Mouse (Mus musculus): ENCODE measurements around the gene Dedd. TPM values are rescaled to one million over a fixed set of nuclear protein-coding genes. Genes with fewer than 3 reads are reported as not detected.
"Not testable (repeated sequence)": the region's sequence is repeated elsewhere in the genome, so short reads cannot be mapped to it uniquely, and the experiment has no call there.

The Dedd gene
- polyA plus RNA-seq, 1 experiment from 2014 or later, result 52.9 TPM

- Histone ChIP-seq H3K27me3 (replicated peaks) (no peaks in the 10 kb centered on the region), H3K4me1 (peaks cover 28% of the 10 kb centered on the region)
- peak; percentile 96 for ATAC-seq (replicated peaks)
Measured at GRCm38 (mm10) chr1:171287136-171288081, 41.5 kb upstream of the Dedd start, which contains the start of gene Usp21. Gene Usp21 (minus strand): TSS chr1:171287991.

GRCm38 (mm10) chr1:171288328-171288727 lies 40.6 kb upstream of the Dedd start:
- Histone ChIP-seq H3K27ac (peak overlapping the region; percentile 97), H3K9ac (peak overlapping the region; percentile 25; the same call in 1 of the 2 replicates), H3K4me1 (peaks cover 31% of the 10 kb centered on the region), H3K4me3 (peak overlapping the region; percentile 93; the same call in 1 of the 2 replicates), H3K9me3 (no peaks in the 10 kb centered on the region), H3K36me3 (replicated peaks) (peaks cover 26% of the 10 kb centered on the region; the same call in 1 of the 2 replicates), H3K27me3 (replicated peaks) (no peaks in the 10 kb centered on the region), H3K4me2 (peak overlapping the region; percentile 39)
- WGBS, result 69% methylated on average over 4 of the region's 4 CpGs
- no peak for ATAC-seq (replicated peaks)

More at GRCm38 (mm10) chr1:171287136-171288081, 41.5 kb upstream of the Dedd start, which contains the start of gene Usp21:
- H3K36me3 ChIP-seq (replicated peaks), result peaks cover 33% of the 10 kb centered on the region; the same call in 1 of the 2 replicates
- H3K27ac ChIP-seq, result peak within 1 kb of the TSS; percentile 97
- WGBS, result under 1% methylated on average over 49 of the region's 49 CpGs
- no peaks in the 10 kb centered on the region for H3K9me3 ChIP-seq
- H3K4me3 ChIP-seq, result peak within 1 kb of the TSS; percentile 93
- H3K9ac ChIP-seq, result peak within 1 kb of the TSS; percentile 98
- H3K4me2 ChIP-seq, result peak within 1 kb of the TSS; percentile 62

DNA sequence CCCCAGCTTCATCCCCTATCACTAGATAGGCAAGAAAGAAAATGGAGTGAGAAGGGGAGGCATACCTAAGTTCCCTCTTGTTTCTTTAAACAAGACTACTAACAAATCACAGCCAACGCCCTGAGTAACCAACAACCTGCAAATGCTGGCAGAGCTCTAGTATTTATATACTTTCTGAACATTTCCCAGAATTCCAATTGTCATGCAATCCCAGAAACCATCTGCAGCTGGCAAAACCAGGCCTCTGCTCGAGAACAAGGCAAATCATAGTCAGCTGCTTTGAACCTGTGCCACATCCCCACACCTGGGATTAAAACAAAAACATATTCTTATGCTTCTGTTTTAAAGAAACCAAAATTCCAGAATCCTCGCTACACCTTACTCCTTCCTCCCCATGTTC lies 35.6 kb upstream of the Dedd start:
- Histone ChIP-seq H3K9ac (peak overlapping the region; percentile 90; the same call in 1 of the 2 replicates), H3K4me3 (peak overlapping the region; percentile 83; the same call in 1 of the 2 replicates), H3K27me3 (replicated peaks) (peaks cover 7% of the 10 kb centered on the region; the same call in 1 of the 2 replicates)

DNA sequence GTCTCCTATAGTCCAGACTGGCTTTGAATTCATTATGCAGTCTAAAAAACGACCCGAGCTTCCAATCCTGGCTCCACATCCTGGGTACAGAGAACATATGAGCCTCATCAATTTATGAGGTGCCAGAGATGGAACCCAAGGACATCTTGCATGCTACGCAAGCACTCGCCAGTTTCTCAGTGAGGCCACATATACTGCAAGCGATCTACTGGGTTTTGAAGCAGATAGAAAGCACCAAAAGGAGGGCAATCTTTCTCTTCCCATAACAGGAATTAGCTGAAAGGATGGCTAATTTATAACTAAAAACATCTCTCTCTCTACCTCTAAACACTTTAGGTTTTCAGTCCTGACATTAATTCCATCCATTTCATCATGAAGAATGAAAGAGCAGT lies 35.0 kb upstream of the Dedd start:
- peaks cover 12% of the 10 kb centered on the region for H3K27me3 ChIP-seq (replicated peaks)
- H3K4me3 ChIP-seq, result peak overlapping the region; percentile 83
- peak overlapping the region; percentile 90 for H3K9ac ChIP-seq
- 42% methylated on average over 5 of the region's 5 CpGs for WGBS
- H3K36me3 ChIP-seq (replicated peaks), result peaks cover 3% of the 10 kb centered on the region; the same call in 1 of the 2 replicates
- H3K27ac ChIP-seq, result peak overlapping the region; percentile 93
- H3K4me2 ChIP-seq, result peak overlapping the region; percentile 80
- peaks cover 15% of the 10 kb centered on the region for H3K4me1 ChIP-seq
- ATAC-seq (replicated peaks), result no peak; the same call in 1 of the 2 replicates
- H3K9me3 ChIP-seq, result no peaks in the 10 kb centered on the region

More for the DNA sequence above, 35.6 kb upstream of the Dedd start:
- H3K9me3 ChIP-seq, result no peaks in the 10 kb centered on the region
- peaks cover 20% of the 10 kb centered on the region for H3K4me1 ChIP-seq
- H3K27ac ChIP-seq, result peak overlapping the region; percentile 93; the same call in 1 of the 2 replicates
- no peak for ATAC-seq (replicated peaks)
- H3K36me3 ChIP-seq (replicated peaks), result peaks cover 3% of the 10 kb centered on the region; the same call in 1 of the 2 replicates
- WGBS, result 90% methylated on average over 3 of the region's 3 CpGs
- peak overlapping the region; percentile 80 for H3K4me2 ChIP-seq

GRCm38 (mm10) chr1:171294298-171295062 lies 34.5 kb upstream of the Dedd start, which contains the start of gene Ufc1:
Gene Ufc1 (minus strand): TSS chr1:171295024.
- peak within 1 kb of the TSS; percentile 93 for H3K27ac ChIP-seq
- H3K4me2 ChIP-seq, result peak within 1 kb of the TSS; percentile 80
- H3K9me3 ChIP-seq, result no peaks in the 10 kb centered on the region
- no peaks in the 10 kb centered on the region; the same call in 1 of the 2 replicates for H3K36me3 ChIP-seq (replicated peaks)
- H3K4me1 ChIP-seq, result peaks cover 15% of the 10 kb centered on the region
- peak within 1 kb of the TSS; percentile 83 for H3K4me3 ChIP-seq
- peaks cover 14% of the 10 kb centered on the region for H3K27me3 ChIP-seq (replicated peaks)
- peak; percentile 89 for ATAC-seq (replicated peaks)
- peak within 1 kb of the TSS; percentile 90 for H3K9ac ChIP-seq
- WGBS, result under 1% methylated on average over 42 of the region's 42 CpGs

- Histone ChIP-seq H3K27ac (peak overlapping the region; percentile 93), H3K27me3 (replicated peaks) (peaks cover 14% of the 10 kb centered on the region), H3K9ac (peak overlapping the region; percentile 90), H3K4me3 (peak overlapping the region; percentile 83), H3K4me1 (peaks cover 15% of the 10 kb centered on the region), H3K36me3 (replicated peaks) (no peaks in the 10 kb centered on the region), H3K9me3 (no peaks in the 10 kb centered on the region), H3K4me2 (peak overlapping the region; percentile 80)
- peak; percentile 55; the same call in 1 of the 2 replicates for ATAC-seq (replicated peaks)
- 14% methylated on average over 3 of the region's 3 CpGs for WGBS
Measured at GRCm38 (mm10) chr1:171295063-171295402, 33.9 kb upstream of the Dedd start.

- Histone ChIP-seq H3K4me2 (no peak overlapping the region), H3K36me3 (replicated peaks) (no peaks in the 10 kb centered on the region), H3K4me1 (peaks cover 13% of the 10 kb centered on the region), H3K9ac (no peak overlapping the region), H3K4me3 (no peak overlapping the region), H3K9me3 (no peaks in the 10 kb centered on the region), H3K27me3 (replicated peaks) (peaks cover 14% of the 10 kb centered on the region), H3K27ac (no peak overlapping the region)
- WGBS, result 76% methylated on average over 3 of the region's 3 CpGs
- no peak for ATAC-seq (replicated peaks)
Measured at GRCm38 (mm10) chr1:171298226-171298625, 30.7 kb upstream of the Dedd start.

DNA sequence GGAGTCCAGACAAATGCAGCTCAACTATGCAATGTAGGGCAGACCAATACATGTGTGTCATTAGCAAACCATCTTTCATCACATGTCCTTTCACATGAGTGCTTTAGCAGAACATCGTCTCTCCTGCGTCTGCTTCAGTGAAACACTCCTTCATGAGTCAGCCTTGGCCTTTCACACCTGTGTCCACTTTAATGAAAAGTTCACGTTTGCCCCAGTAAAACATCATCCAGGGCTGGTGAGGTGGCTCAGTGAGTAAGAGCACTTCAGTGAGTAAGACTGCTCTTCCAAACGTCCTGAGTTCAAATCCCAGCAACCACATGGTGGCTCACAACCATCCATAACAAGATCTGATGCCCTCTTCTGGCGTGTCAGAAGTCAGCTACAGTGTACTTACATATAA lies 22.8 kb upstream of the Dedd start:
- not testable (repeated sequence) for H3K4me3 ChIP-seq; H3K36me3 ChIP-seq (replicated peaks); ATAC-seq (replicated peaks); H3K27ac ChIP-seq; H3K9ac ChIP-seq; H3K27me3 ChIP-seq (replicated peaks); H3K9me3 ChIP-seq; H3K4me1 ChIP-seq; H3K4me2 ChIP-seq
- WGBS, result 74% methylated on average over 5 of the region's 5 CpGs

DNA sequence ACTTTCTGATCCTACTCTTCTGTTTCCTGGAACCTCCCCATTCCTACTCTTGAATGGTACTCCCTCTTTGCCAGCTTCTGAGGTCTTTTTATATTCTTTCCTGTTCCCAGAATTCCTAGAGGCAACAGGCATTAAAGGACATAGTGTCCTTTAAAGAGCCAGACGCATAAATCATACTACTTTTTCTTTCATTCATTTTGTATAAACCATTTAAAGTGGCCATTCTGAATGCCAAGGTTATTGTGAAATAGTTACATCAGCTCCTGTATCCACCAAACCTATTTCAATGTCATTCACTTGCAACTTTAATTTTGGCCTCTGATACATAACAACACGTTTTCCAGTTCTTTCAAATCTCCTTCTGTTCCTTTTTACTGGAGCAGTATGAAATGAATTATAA lies 19.6 kb upstream of the Dedd start:
- Histone ChIP-seq H3K27ac (no peak overlapping the region), H3K9me3 (no peaks in the 10 kb centered on the region), H3K27me3 (replicated peaks) (no peaks in the 10 kb centered on the region), H3K4me3 (no peak overlapping the region), H3K4me2 (no peak overlapping the region), H3K36me3 (replicated peaks) (no peaks in the 10 kb centered on the region), H3K4me1 (no peaks in the 10 kb centered on the region), H3K9ac (no peak overlapping the region)
- ATAC-seq (replicated peaks), result no peak
- 69% methylated on average over 2 of the region's 2 CpGs for WGBS

- Histone ChIP-seq H3K36me3 (replicated peaks) (no peaks in the 10 kb centered on the region), H3K9me3 (no peaks in the 10 kb centered on the region), H3K4me2 (no peak overlapping the region), H3K27ac (no peak overlapping the region), H3K9ac (no peak overlapping the region), H3K27me3 (replicated peaks) (no peaks in the 10 kb centered on the region), H3K4me1 (no peaks in the 10 kb centered on the region), H3K4me3 (no peak overlapping the region)
- 14% methylated on average over 7 of the region's 7 CpGs for WGBS
- ATAC-seq (replicated peaks), result no peak
Measured at GRCm38 (mm10) chr1:171319748-171320147, 9.2 kb upstream of the Dedd start.

DNA sequence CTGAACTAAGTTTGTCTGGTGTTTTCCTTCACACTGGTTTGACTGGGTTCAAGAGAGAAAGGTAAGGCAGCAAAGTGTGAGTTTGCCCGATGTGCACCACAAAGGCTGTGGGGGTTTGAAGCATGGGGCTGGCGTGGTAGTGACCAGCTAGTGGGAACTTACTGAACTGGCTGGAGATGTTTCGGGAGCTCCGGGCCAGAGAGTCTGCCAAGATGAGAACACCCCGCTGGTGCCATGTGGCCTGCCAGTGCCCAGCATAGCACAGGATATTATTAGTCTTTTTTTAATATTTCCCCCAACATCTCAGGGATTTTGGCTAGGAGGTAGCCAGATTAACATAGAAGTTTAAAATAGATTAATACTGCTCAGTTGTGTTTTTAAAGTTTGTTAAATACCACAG lies 8.8 kb upstream of the Dedd start:
- no peak overlapping the region for H3K4me2 ChIP-seq
- H3K4me3 ChIP-seq, result no peak overlapping the region
- H3K27ac ChIP-seq, result no peak overlapping the region
- no peak overlapping the region for H3K9ac ChIP-seq
- H3K27me3 ChIP-seq (replicated peaks), result no peaks in the 10 kb centered on the region
- no peaks in the 10 kb centered on the region for H3K36me3 ChIP-seq (replicated peaks)
- H3K4me1 ChIP-seq, result no peaks in the 10 kb centered on the region
- no peak for ATAC-seq (replicated peaks)
- H3K9me3 ChIP-seq, result no peaks in the 10 kb centered on the region
- WGBS, result 18% methylated on average over 5 of the region's 5 CpGs

GRCm38 (mm10) chr1:171321415-171321814 lies 7.5 kb upstream of the Dedd start:
- no peak overlapping the region for H3K27ac ChIP-seq
- no peak overlapping the region for H3K9ac ChIP-seq
- H3K4me3 ChIP-seq, result no peak overlapping the region
- no peak overlapping the region for H3K4me2 ChIP-seq
- no peaks in the 10 kb centered on the region for H3K9me3 ChIP-seq
- ATAC-seq (replicated peaks), result no peak
- H3K27me3 ChIP-seq (replicated peaks), result no peaks in the 10 kb centered on the region
- no peaks in the 10 kb centered on the region for H3K36me3 ChIP-seq (replicated peaks)
- peaks cover 9% of the 10 kb centered on the region for H3K4me1 ChIP-seq

Measured in midbrain, embryonic 15.5 days (tissue).